ENCODE assay signal across 8 mouse cellular contexts in the genomic region with DNA sequence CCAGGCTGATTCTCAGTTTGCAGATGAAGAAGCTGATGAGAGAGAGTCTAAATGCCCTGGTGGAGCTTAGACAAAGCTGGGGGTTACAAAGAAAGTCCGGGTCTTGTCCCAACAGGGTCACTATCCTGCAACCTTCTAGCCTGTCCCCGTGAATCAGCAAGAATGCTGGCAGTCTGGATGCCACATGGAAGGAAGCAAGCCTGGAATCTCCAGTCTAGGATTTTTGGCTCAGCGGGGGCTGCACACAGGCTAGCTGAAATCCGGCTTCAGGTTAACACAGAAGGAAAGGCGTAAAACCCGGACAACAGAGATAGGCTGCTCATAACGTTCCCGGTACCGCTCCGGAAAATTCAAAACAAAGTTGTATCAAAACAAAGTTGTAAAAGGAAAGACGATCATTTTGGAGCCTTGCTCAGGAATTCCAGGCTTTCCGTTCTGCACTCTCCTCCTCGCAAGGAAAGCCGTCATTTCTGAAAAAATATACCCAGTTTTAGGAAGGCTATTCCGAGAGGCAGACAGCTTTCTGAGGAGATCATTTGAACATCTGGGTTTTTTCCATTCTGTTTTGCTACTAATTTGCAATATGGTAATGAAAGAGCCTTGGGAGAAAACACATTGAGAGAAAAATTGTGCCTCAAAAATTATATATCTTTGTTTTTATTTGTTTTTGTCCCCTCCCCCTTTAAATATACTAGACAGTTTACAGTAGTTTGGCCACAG.
DNase-seq lines count a peak whose midpoint lies in the region; ATAC-seq and TF ChIP-seq lines count a peak whose summit lies in the region.

No protein-coding gene starts in this region.

- TF ChIP-seq CTCF in embryonic fibroblast, embryonic 13.5 days (IDR thresholded peaks at IDR 0.05; ENCODE audit: borderline replicate concordance, insufficient read depth, low read length), result no peak
- TF ChIP-seq CTCF in testis, adult 2 months (IDR thresholded peaks at IDR 0.05; ENCODE audit: control insufficient read depth, insufficient read depth, insufficient replicate concordance, low read depth, low read length), result no peak

- no peaks in the 10 kb centered on the region for H3K27me3 ChIP-seq in limb, embryonic 13.5 days
- H3K27me3 ChIP-seq in testis, adult 2 months (ENCODE audit: control insufficient read depth, insufficient read depth, low read length), result no peaks in the 10 kb centered on the region
- H3K27me3 ChIP-seq in forebrain, embryonic 14.5 days (replicated peaks; ENCODE audit: control insufficient read depth, insufficient read depth, low read length), result no peaks in the 10 kb centered on the region

- peak overlapping the region; percentile 54 for H3K9ac ChIP-seq in limb, embryonic 13.5 days
- no peak overlapping the region for H3K9ac ChIP-seq in forebrain, embryonic 14.5 days (ENCODE audit: low read length)

- DNase-seq in cerebellum, postnatal 14 days, result peak; percentile 4 to 7
- DNase-seq in cerebellum, adult 9-10 months, result no peak
- DNase-seq in 3T3-L1 (ENCODE audit: low read depth, low spot score), result peak; percentile 60
- DNase-seq in heart, postnatal 36 days, result peak; percentile 36 to 42
- DNase-seq in forebrain, embryonic 14.5 days (ENCODE audit: low spot score), result no peak

- H3K4me2 ChIP-seq in limb, embryonic 13.5 days (replicated peaks), result peak overlapping the region; percentile 58
- H3K4me2 ChIP-seq in forebrain, embryonic 14.5 days (ENCODE audit: low read length), result no peak overlapping the region

- peak; percentile 79 for ATAC-seq in limb, embryonic 13.5 days (ENCODE audit: low FRiP score, low read depth)
- ATAC-seq in forebrain, embryonic 14.5 days, result no peak

- intact Hi-C loops in heart, postnatal 36 days (cut with DNase I), result loop anchor here (2.0 to 5.0 kb wide), 3 partner anchors 52 to 214 kb away; partner anchors contain the start of gene Gja1

- no peak; the same call in 1 of the 2 replicates for TF ChIP-seq POLR2A in embryonic fibroblast, embryonic 13.5 days (IDR thresholded peaks at IDR 0.05; ENCODE audit: low read depth, low read length)
- no peak for TF ChIP-seq POLR2A in testis, adult 2 months (IDR thresholded peaks at IDR 0.05; ENCODE audit: control insufficient read depth, low read depth, low read length)

- H3K4me1 ChIP-seq in embryonic fibroblast, embryonic 13.5 days (ENCODE audit: control insufficient read depth, insufficient read depth, low read length), result peaks cover 7% of the 10 kb centered on the region; the same call in 1 of the 2 replicates
- peaks cover 9% of the 10 kb centered on the region; the same call in 1 of the 2 replicates for H3K4me1 ChIP-seq in limb, embryonic 13.5 days
- H3K4me1 ChIP-seq in testis, adult 2 months (ENCODE audit: control insufficient read depth, insufficient read depth, low read length), result no peaks in the 10 kb centered on the region
- H3K4me1 ChIP-seq in forebrain, embryonic 14.5 days (ENCODE audit: control insufficient read depth, insufficient read depth, low read length), result no peaks in the 10 kb centered on the region

- peaks cover 6% of the 10 kb centered on the region; the same call in 1 of the 2 replicates for H3K9me3 ChIP-seq in limb, embryonic 13.5 days
- H3K9me3 ChIP-seq in forebrain, embryonic 14.5 days (replicated peaks; ENCODE audit: control insufficient read depth, low read length), result no peaks in the 10 kb centered on the region

- 13% methylated on average over 15 of the region's 15 CpGs for WGBS in limb, embryonic 13.5 days
- WGBS in forebrain, embryonic 14.5 days, result 78% methylated on average over 15 of the region's 15 CpGs

- peak overlapping the region; percentile 97 for H3K27ac ChIP-seq in embryonic fibroblast, embryonic 13.5 days (ENCODE audit: insufficient read depth, low read length)
- peak overlapping the region; percentile 39; the same call in 1 of the 2 replicates for H3K27ac ChIP-seq in limb, embryonic 13.5 days
- H3K27ac ChIP-seq in testis, adult 2 months (ENCODE audit: control insufficient read depth, insufficient read depth, low read depth, low read length), result peak overlapping the region; percentile 2; the same call in 1 of the 2 replicates
- no peak overlapping the region for H3K27ac ChIP-seq in forebrain, embryonic 14.5 days (ENCODE audit: low read depth, low read length)

- peak overlapping the region; percentile 29 for H3K4me3 ChIP-seq in embryonic fibroblast, embryonic 13.5 days (ENCODE audit: insufficient read depth, low read length)
- H3K4me3 ChIP-seq in limb, embryonic 13.5 days, result peak overlapping the region; percentile 40
- no peak overlapping the region for H3K4me3 ChIP-seq in testis, adult 2 months (ENCODE audit: control insufficient read depth, low read depth, low read length)
- no peak overlapping the region for H3K4me3 ChIP-seq in forebrain, embryonic 14.5 days (ENCODE audit: low read depth, low read length)

- H3K36me3 ChIP-seq in limb, embryonic 13.5 days, result no peaks in the 10 kb centered on the region
- no peaks in the 10 kb centered on the region for H3K36me3 ChIP-seq in testis, adult 2 months (ENCODE audit: control insufficient read depth, insufficient read depth, low read length)
- H3K36me3 ChIP-seq in forebrain, embryonic 14.5 days (ENCODE audit: control insufficient read depth, insufficient read depth, low read length), result no peaks in the 10 kb centered on the region

Comparison
In these comparisons a context has a peak if more than half of its experiments do, and no peak if none do; other contexts are left out.
1. DNase-seq: peak in cerebellum, postnatal 14 days (2 of 2), 3T3-L1 (single experiment) and heart, postnatal 36 days (2 of 2); none in cerebellum, adult 9-10 months (single experiment) and forebrain, embryonic 14.5 days (single experiment).
2. H3K4me3 ChIP-seq: peak in embryonic fibroblast, embryonic 13.5 days (single experiment) and limb, embryonic 13.5 days (single experiment); none in testis, adult 2 months (single experiment) and forebrain, embryonic 14.5 days (single experiment).